Comparison of ENCODE assay signal across 12 mouse cellular contexts in the genomic region with DNA sequence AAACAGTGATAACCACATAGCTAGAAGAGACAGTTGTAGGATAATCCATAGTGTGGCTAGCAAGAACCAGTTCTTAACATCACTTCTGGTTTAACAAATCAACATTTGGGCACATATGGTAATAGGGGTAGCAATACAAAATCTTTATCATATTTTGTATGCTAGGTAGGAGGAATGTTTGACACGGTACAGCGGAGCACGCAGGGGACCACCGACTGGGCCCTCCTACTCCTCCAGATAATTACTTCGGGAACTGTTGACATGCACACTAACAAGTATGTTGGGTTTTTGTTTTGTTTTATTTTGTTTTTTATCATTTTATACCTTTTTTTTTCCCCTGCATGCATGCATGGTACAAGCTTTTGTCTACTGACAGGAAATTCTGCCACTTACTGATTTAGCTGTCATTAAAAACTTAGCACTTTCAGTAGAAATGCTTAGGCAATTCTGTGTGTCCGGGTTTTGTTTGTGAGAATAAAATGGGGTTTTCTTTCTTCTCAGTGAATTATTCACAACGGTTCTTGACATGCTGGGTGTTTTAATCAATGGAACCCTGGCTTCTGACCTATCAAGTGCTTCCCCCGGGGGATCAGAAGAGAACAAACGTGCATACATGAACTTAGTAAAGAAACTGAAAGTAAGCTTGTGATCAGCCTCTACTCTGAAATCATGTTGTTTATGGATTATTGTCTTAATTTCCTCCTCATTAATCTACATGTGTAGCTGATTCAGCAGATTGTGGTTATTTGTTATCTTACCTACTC. TPM values are rescaled to one million over a fixed set of nuclear protein-coding genes. Genes with fewer than 3 reads are reported as not detected.
DNase-seq lines count a peak whose midpoint lies in the region; ATAC-seq and TF ChIP-seq lines count a peak whose summit lies in the region.
"Had no signal": no experiment of that assay in that cellular context is flagged by ENCODE, and none has a peak within 500 bp of the region (broad histone marks: within the 10 kb centered on the region; RNA-seq: fewer than 3 reads in every experiment).

No protein-coding gene starts in this region.

- DNase-seq in gastrocnemius, adult 2 months = no peak
- DNase-seq in gastrocnemius, postnatal 10 days = no peak
- DNase-seq in midbrain, postnatal 0 days (ENCODE audit: low spot score) = no peak
- DNase-seq in T-cell, adult 2 months (ENCODE audit: low spot score) = peak; percentile 42
- peak; percentile 28 for DNase-seq in midbrain, embryonic 14.5 days
- DNase-seq in frontal cortex, postnatal 36 days (ENCODE audit: low spot score in 2 of 2) = no peak
- DNase-seq: cerebellum, postnatal 25 days; lung, postnatal 36 days; right cerebral cortex, postnatal 4 days had no signal

- H3K4me1 ChIP-seq in midbrain, embryonic 13.5 days (replicated peaks) = peaks cover 14% of the 10 kb centered on the region
- no peaks in the 10 kb centered on the region for H3K4me1 ChIP-seq in midbrain, postnatal 0 days (ENCODE audit: insufficient read depth, low read length)
- H3K4me1 ChIP-seq in midbrain, embryonic 14.5 days (ENCODE audit: control insufficient read depth, insufficient read depth, low read length) = peaks cover 11% of the 10 kb centered on the region

- H3K4me3 ChIP-seq in gastrocnemius, adult 2 months = peak overlapping the region; percentile 30
- no peak overlapping the region for H3K4me3 ChIP-seq in midbrain, embryonic 13.5 days (replicated peaks)
- no peak overlapping the region for H3K4me3 ChIP-seq in midbrain, postnatal 0 days (ENCODE audit: low read depth, low read length)
- no peak overlapping the region for H3K4me3 ChIP-seq in midbrain, embryonic 14.5 days (replicated peaks; ENCODE audit: low read depth, low read length)
- H3K4me3 ChIP-seq: kidney, embryonic 15.5 days had no signal

- 32% methylated on average over 9 of the region's 9 CpGs for WGBS in midbrain, embryonic 13.5 days
- 36% methylated on average over 9 of the region's 9 CpGs for WGBS in midbrain, postnatal 0 days
- WGBS in midbrain, embryonic 14.5 days = 27% methylated on average over 9 of the region's 9 CpGs

- no peak overlapping the region for H3K9ac ChIP-seq in midbrain, embryonic 13.5 days (replicated peaks)
- no peak overlapping the region for H3K9ac ChIP-seq in midbrain, postnatal 0 days (replicated peaks; ENCODE audit: low read length, poor library complexity, severe bottlenecking)
- H3K9ac ChIP-seq in midbrain, embryonic 14.5 days (replicated peaks; ENCODE audit: low read length) = no peak overlapping the region
- H3K9ac ChIP-seq: kidney, embryonic 15.5 days had no signal

- TF ChIP-seq CTCF in gastrocnemius, adult 2 months (IDR thresholded peaks at IDR 0.05) = no peak
- TF ChIP-seq CTCF in midbrain, postnatal 0 days (IDR thresholded peaks at IDR 0.05) = no peak

- H3K9me3 ChIP-seq in midbrain, embryonic 13.5 days = no peaks in the 10 kb centered on the region
- H3K9me3 ChIP-seq in midbrain, postnatal 0 days (ENCODE audit: low read length) = no peaks in the 10 kb centered on the region
- H3K9me3 ChIP-seq in midbrain, embryonic 14.5 days (ENCODE audit: control insufficient read depth, low read length) = no peaks in the 10 kb centered on the region
- H3K9me3 ChIP-seq: kidney, embryonic 15.5 days had no signal

- no peak overlapping the region for H3K4me2 ChIP-seq in midbrain, embryonic 13.5 days (replicated peaks)
- H3K4me2 ChIP-seq in midbrain, postnatal 0 days (ENCODE audit: low read depth, low read length, poor library complexity, severe bottlenecking) = no peak overlapping the region
- no peak overlapping the region for H3K4me2 ChIP-seq in midbrain, embryonic 14.5 days (ENCODE audit: low read length)
- H3K4me2 ChIP-seq: kidney, embryonic 15.5 days had no signal

- H3K27ac ChIP-seq in gastrocnemius, adult 2 months = 0 out of 2 replicates have a peak overlapping the region, but pooled peaks have one; percentile 8
- H3K27ac ChIP-seq in midbrain, embryonic 13.5 days = no peak overlapping the region
- H3K27ac ChIP-seq in midbrain, postnatal 0 days (ENCODE audit: low read depth, low read length) = no peak overlapping the region
- no peak overlapping the region for H3K27ac ChIP-seq in midbrain, embryonic 14.5 days (replicated peaks; ENCODE audit: low read depth, low read length)
- H3K27ac ChIP-seq: kidney, embryonic 15.5 days had no signal

- H3K27me3 ChIP-seq in midbrain, embryonic 13.5 days = no peaks in the 10 kb centered on the region
- no peaks in the 10 kb centered on the region for H3K27me3 ChIP-seq in midbrain, postnatal 0 days (ENCODE audit: insufficient read depth, low read length)
- no peaks in the 10 kb centered on the region for H3K27me3 ChIP-seq in midbrain, embryonic 14.5 days (ENCODE audit: control insufficient read depth, insufficient read depth, low read length)
- H3K27me3 ChIP-seq: kidney, embryonic 15.5 days had no signal

- intact Hi-C loops in gastrocnemius, adult 2 months (cut with DNase I) = no loop called here

- H3K36me3 ChIP-seq in midbrain, embryonic 13.5 days = 0 out of 2 replicates have a peak, but pooled peaks cover 5% of the 10 kb centered on the region
- peaks cover 21% of the 10 kb centered on the region for H3K36me3 ChIP-seq in midbrain, postnatal 0 days (ENCODE audit: insufficient read depth, low read length)
- H3K36me3 ChIP-seq in midbrain, embryonic 14.5 days (ENCODE audit: control insufficient read depth, insufficient read depth, low read length) = no peaks in the 10 kb centered on the region

- peak; percentile 15; the same call in 1 of the 2 replicates for ATAC-seq in midbrain, embryonic 13.5 days
- ATAC-seq in midbrain, postnatal 0 days (ENCODE audit: low FRiP score) = no peak
- no peak; the same call in 1 of the 2 replicates for ATAC-seq in midbrain, embryonic 14.5 days (ENCODE audit: low FRiP score, low TSS enrichment)
- ATAC-seq in granulocyte monocyte progenitor cell, adult 5-6 weeks (replicated peaks; ENCODE audit: poor library complexity, severe bottlenecking) = no peak

RNA-seq across cellular contexts. Expression of gene P2ry12, which starts 0.8 kb away (rescaled TPM):
- under 1 TPM; 0.38 to 0.42 TPM for total RNA-seq in gastrocnemius, adult 2 months (2021)
- total RNA-seq in gastrocnemius, postnatal 10 days (2021) = 1 to 10 TPM; 2.4 to 2.9 TPM
- polyA plus RNA-seq in midbrain, embryonic 13.5 days (2015; fragmentation: Nextera tagmentation; extraction: Ambion mirVana) = 5.9 and 6.4 TPM in 2 replicates
- 13.9 and 15.6 TPM in 2 replicates for total RNA-seq in midbrain, postnatal 0 days (2014; rRNA removed)
- polyA plus RNA-seq in midbrain, postnatal 0 days (2015; fragmentation: Nextera tagmentation; extraction: Ambion mirVana) = 9.9 and 11.1 TPM in 2 replicates
- polyA plus RNA-seq in midbrain, embryonic 14.5 days (2014; fragmentation: Nextera tagmentation; extraction: Ambion mirVana) = 4.5 and 5.6 TPM in 2 replicates
- not detected in 2 replicates for total RNA-seq in granulocyte monocyte progenitor cell, adult 5-6 weeks (2014; fragmentation: Nextera tagmentation)
- not detected in 2 replicates for total RNA-seq in granulocyte monocyte progenitor cell, adult 5-6 weeks (2017)

RNA-seq across cellular contexts. Expression of gene P2ry13, which starts 51.2 kb away (rescaled TPM):
- total RNA-seq in gastrocnemius, adult 2 months (2021) = under 1 TPM; 0.17 to 0.36 TPM
- 1 to 10 TPM in 1 of 2 experiments, under 1 TPM in 1; 0.59 to 1.1 TPM for total RNA-seq in gastrocnemius, postnatal 10 days (2021)
- polyA plus RNA-seq in midbrain, embryonic 13.5 days (2015; fragmentation: Nextera tagmentation; extraction: Ambion mirVana) = 0.97 and 1.2 TPM in 2 replicates
- total RNA-seq in midbrain, postnatal 0 days (2014; rRNA removed) = 2.2 and 2.6 TPM in 2 replicates
- 1.8 and 1.9 TPM in 2 replicates for polyA plus RNA-seq in midbrain, postnatal 0 days (2015; fragmentation: Nextera tagmentation; extraction: Ambion mirVana)
- 0.85 and 1.4 TPM in 2 replicates for polyA plus RNA-seq in midbrain, embryonic 14.5 days (2014; fragmentation: Nextera tagmentation; extraction: Ambion mirVana)
- total RNA-seq in granulocyte monocyte progenitor cell, adult 5-6 weeks (2014; fragmentation: Nextera tagmentation) = 0.30 and 0.47 TPM in 2 replicates
- 0.05 TPM in 1 of 2 replicates, not detected in the other for total RNA-seq in granulocyte monocyte progenitor cell, adult 5-6 weeks (2017)

Comparison
In these comparisons a context has a peak if more than half of its experiments do, and no peak if none do; other contexts are left out.
1. DNase-seq: peak in T-cell, adult 2 months (single experiment) and midbrain, embryonic 14.5 days (single experiment); none in gastrocnemius, adult 2 months (single experiment), gastrocnemius, postnatal 10 days (single experiment), midbrain, postnatal 0 days (single experiment) and frontal cortex, postnatal 36 days (0 of 2).